Mouse (Mus musculus): ENCODE measurements at regions not wholly inside any gene's neighbourhood (a gene's known extent, or its start where the extent isn't known, plus 50 kb on each side); places are given as distances from the start of the nearest gene placed in this dataset.

DNA sequence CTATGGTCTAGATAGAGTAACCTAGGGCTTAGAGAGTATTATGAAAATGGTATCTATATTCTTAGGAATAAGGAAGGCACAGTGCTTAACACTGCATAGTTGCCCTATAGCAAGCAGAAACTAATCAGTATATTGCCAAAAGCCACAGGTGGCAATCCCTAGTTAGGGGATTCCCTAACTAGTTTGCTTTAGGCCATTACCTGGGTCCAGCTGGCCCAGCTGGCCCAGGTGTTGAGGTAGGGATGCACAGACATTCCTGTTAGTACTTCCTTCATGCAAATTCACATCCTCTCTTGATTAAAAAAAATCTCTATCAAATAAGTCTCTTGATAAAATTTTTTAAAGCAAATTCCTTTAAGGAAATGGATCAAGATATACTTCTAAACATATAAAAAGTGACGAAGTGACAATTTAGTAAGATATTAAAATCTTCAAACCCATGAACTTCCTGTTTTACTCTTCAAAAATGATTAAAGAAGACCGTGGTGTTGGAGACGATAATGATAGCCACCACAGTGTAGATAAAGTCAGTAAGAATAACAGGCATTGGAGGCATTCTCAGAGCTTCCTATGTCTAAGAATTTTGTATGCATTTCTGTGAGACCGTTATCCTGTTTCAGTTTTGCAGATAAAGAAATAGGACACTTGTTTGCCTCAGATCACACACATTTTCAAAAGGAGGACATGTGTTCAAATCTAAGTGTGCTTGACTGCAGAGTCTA, 1036.7 kb downstream of the Gsdmc2 start:
- no peak for ATAC-seq (replicated peaks; ENCODE audit: poor library complexity, severe bottlenecking)

DNA sequence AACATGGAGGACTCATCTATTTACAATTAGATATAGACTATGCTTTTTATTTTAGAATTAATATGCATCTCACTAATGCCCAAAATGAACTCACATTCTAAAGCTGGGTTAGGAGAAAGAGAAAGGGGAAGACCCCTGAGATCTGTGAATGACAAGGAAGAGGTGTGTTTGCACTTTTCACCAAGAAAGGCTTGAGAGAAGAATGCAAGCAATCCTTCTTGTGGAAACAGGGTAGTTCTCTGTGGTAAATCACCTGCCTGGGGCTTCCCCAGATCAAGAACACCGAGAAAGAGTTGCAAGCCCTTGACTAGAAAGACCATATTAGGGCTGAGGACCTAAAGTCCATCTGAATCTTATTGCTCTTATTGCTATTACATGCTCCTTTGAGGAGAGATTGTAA, 1037.6 kb downstream of the Gsdmc2 start:
- ATAC-seq (replicated peaks; ENCODE audit: poor library complexity, severe bottlenecking) = no peak

GRCm38 (mm10) chr15:62802770-62803169, 1042.2 kb downstream of the Gsdmc2 start:
- ATAC-seq (replicated peaks; ENCODE audit: poor library complexity, severe bottlenecking) = no peak

DNA sequence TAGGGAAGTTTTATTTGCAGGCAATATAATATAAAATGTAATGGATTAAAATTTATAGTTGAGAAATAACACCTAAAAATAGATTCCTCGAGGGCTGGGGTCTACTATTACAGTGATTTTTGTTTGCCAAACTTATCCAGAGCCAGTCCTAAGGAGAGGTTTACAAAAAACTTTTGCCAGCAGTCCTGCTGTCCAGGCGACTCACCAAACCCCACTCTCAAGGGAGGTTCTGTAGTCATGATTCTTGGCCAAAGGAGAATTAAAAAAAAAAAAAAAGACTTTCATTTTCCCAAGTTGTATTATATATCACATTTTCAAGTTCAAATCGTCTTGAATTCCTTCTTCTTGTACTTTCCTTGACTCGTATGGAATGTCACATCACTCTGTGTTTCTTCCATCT, 1046.2 kb downstream of the Gsdmc2 start:
- no peak for ATAC-seq (replicated peaks; ENCODE audit: poor library complexity, severe bottlenecking)

GRCm38 (mm10) chr15:62793569-62793968, 1051.4 kb downstream of the Gsdmc2 start:
- no peak for ATAC-seq (replicated peaks; ENCODE audit: poor library complexity, severe bottlenecking)

- no peak for ATAC-seq (replicated peaks; ENCODE audit: poor library complexity, severe bottlenecking)
Observed at GRCm38 (mm10) chr15:62792084-62792483, 1052.9 kb downstream of the Gsdmc2 start.

GRCm38 (mm10) chr15:62787753-62788152, 1057.2 kb downstream of the Gsdmc2 start:
- ATAC-seq (replicated peaks; ENCODE audit: poor library complexity, severe bottlenecking) = no peak

- ATAC-seq (replicated peaks; ENCODE audit: poor library complexity, severe bottlenecking) = no peak
Observed at GRCm38 (mm10) chr15:62786315-62786714, 1058.7 kb downstream of the Gsdmc2 start.

GRCm38 (mm10) chr15:62784456-62785139, 1060.4 kb downstream of the Gsdmc2 start:
- no peak for ATAC-seq (replicated peaks; ENCODE audit: poor library complexity, severe bottlenecking)

- ATAC-seq (replicated peaks; ENCODE audit: poor library complexity, severe bottlenecking) = no peak
Observed at GRCm38 (mm10) chr15:62778899-62779298, 1066.1 kb downstream of the Gsdmc2 start.

DNA sequence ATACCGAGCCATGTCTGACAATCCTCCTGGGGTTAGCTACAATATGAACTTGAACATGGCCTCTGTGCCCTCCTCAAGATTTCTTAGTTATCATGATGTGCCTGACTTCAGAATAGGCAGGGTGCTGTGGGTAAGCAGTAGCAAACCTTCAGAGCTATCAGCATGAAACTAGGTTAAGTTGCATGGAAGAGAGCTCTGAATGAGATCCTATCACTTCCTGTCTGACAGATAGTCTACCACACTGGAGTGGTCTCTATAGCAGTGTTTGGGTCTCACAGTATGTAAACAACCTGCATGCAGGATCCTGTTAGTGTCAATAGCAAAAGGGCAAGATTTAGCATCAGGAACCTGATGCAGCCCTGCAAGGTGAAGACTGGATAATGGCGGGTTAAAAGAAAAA, 1092.3 kb downstream of the Gsdmc2 start:
- ATAC-seq (replicated peaks; ENCODE audit: poor library complexity, severe bottlenecking) = no peak

DNA sequence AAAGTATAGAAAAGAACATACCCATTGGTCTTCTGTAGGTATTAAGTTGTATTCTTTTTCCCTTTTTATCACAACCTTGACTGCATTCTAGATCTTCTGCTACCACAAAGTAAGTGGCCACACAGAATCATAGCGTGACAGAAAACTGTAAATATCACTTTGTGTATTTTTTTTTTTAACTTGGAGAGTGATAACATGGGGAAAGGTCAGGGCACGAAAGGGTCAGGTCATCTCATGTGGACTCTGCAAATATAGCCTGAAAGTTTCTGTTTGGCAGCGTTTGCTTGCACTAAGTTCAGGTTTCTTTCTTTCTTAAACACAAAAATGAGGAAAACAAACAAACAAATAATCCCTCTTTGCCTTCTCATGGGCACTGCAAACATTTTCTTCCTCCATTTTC, 1101.1 kb downstream of the Gsdmc2 start:
- ATAC-seq (replicated peaks; ENCODE audit: poor library complexity, severe bottlenecking) = no peak

DNA sequence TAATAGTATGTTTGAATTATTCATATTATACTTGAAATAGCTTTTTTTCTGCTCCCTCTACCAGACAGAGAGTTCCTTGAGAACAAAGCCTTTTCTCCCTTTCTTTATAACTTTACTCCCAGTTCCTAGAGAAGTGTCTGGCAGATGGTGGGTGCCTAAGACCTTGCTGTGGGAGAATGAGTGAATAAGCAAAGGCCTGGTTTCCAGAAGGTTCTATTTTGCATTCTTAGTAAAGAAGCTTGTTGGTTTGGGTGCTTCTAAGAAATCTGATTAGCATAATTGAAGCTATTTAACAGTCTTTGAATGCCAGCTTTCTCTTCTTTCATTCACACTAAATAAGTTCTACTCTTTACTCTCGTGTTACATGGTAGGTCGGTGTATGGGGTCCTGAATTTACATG, 1104.2 kb downstream of the Gsdmc2 start:
- no peak for ATAC-seq (replicated peaks; ENCODE audit: poor library complexity, severe bottlenecking)

DNA sequence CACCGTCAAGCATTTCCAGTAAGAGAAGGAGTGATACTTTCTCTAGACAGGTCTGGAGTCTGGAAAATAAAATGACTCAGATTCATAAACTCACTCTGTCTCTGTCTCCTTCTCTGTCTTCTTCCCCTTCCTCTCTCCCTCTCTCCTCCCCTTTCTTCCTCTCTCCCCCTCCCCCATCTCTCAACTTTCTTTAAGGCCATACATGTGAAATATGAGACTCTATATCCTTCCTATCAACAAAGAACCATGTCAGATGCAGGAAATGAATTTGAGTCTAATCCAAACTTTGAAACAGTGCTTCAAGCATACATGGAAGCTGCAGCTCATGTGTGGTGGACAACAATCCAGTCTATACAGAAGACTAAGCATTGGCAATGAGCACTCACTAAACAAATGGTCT, 1109.6 kb downstream of the Gsdmc2 start:
- no peak for ATAC-seq (replicated peaks; ENCODE audit: poor library complexity, severe bottlenecking)

DNA sequence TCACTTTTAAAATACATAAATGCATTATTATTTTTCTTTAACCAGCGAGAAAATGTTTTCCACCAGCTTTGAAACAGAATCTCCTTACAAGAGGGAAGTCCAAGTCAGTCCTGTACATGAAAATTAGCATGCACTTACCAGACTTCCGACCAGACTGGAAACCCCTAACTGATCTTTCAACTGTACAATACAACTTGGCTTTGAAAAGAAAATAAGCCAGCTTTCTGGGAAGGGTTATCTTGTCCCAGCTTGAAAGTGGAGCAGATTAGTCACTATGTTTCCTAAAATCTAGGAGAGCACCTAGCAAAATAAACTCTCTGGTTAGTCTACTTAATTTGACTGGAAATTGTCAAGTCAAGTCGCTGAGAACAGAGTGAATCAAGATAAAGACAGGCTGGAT, 1110.1 kb downstream of the Gsdmc2 start:
- no peak for ATAC-seq (replicated peaks; ENCODE audit: poor library complexity, severe bottlenecking)

DNA sequence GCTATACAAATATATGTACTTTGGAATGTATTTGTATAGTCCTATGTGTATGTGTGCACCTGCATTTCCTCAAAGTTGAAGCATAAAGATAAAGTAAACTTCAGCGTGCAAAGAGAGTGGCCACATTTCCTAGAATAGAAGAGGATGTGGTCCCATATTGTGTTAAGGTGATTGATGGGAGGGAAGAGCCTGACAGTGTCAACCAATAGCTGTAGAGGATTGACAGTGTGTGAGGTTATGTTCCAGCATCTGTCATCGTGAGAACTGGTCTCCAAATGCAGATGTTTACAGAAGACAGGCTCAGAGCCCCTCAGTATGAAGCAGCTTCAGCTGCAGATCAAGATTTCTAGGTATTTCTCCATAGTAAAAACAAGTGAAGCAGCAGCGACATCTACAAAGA, 1114.5 kb downstream of the Gsdmc2 start:
- ATAC-seq (replicated peaks; ENCODE audit: poor library complexity, severe bottlenecking) = no peak; the same call in 1 of the 2 replicates

GRCm38 (mm10) chr15:62714265-62714664, 1130.7 kb downstream of the Gsdmc2 start:
- ATAC-seq (replicated peaks; ENCODE audit: poor library complexity, severe bottlenecking) = no peak

- no peak for ATAC-seq (replicated peaks; ENCODE audit: poor library complexity, severe bottlenecking)
Observed at GRCm38 (mm10) chr15:62712543-62713131, 1132.3 kb downstream of the Gsdmc2 start.

DNA sequence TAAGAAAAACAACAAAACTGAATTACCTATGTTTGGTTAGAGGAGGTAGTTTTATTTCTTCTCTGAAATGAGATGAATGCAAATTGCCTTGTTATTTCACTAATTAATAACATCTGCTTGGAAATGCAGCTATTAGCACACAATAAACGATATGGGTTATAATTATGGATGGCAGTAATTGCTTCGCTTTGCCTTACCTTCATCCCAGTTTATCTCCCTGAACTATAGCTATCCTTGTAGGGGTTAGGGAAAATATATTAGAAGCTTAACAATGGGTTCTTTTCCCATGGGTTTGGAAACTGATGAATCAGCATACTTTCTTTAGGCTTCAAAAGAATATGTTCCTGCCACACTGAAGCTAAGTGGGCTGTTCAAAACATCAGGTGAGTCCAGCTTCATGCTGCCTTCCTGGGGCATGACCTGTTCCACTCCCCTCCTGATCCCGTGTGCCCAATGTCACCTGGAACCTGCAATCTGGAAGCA, 1132.9 kb downstream of the Gsdmc2 start:
- ATAC-seq (replicated peaks; ENCODE audit: poor library complexity, severe bottlenecking) = no peak

GRCm38 (mm10) chr15:62709546-62709945, 1135.4 kb downstream of the Gsdmc2 start:
- ATAC-seq (replicated peaks; ENCODE audit: poor library complexity, severe bottlenecking) = no peak

- ATAC-seq (replicated peaks; ENCODE audit: poor library complexity, severe bottlenecking) = no peak
Observed at GRCm38 (mm10) chr15:62698559-62698958, 1146.4 kb downstream of the Gsdmc2 start.

GRCm38 (mm10) chr15:62694734-62695133, 1150.2 kb downstream of the Gsdmc2 start:
- ATAC-seq (replicated peaks; ENCODE audit: poor library complexity, severe bottlenecking) = no peak

All from granulocyte monocyte progenitor cell, adult 5-6 weeks (primary cell).